Comparison of ENCODE assay signal across 15 mouse cellular contexts in genomic region chr3:53486996-53487576, GRCm38 (mm10). TPM values are rescaled to one million over a fixed set of nuclear protein-coding genes. Genes with fewer than 3 reads are reported as not detected.
A peak's percentile ranks its signal among the peaks of the same experiment; 100 is the strongest.
DNase-seq lines count a peak whose midpoint lies in the region; ATAC-seq and TF ChIP-seq lines count a peak whose summit lies in the region.
"Had no signal": no experiment of that assay in that cellular context is flagged by ENCODE, and none has a peak within 500 bp of the region (broad histone marks: within the 10 kb centered on the region; RNA-seq: fewer than 3 reads in every experiment).

No protein-coding gene starts in this region.

- no peak overlapping the region for H3K4me3 ChIP-seq in heart, embryonic 10.5 days
- H3K4me3 ChIP-seq in limb, embryonic 12.5 days (replicated peaks): no peak overlapping the region
- no peak overlapping the region for H3K4me3 ChIP-seq in limb, embryonic 10.5 days
- no peak overlapping the region for H3K4me3 ChIP-seq in MEL (ENCODE audit: control insufficient read depth in 1 of 2, insufficient read depth in 1 of 2, low read depth in 2 of 2, low read length in 2 of 2)
- no peak overlapping the region for H3K4me3 ChIP-seq in liver, embryonic 15.5 days (replicated peaks)
- H3K4me3 ChIP-seq: midbrain, embryonic 10.5 days had no signal

- H3K27ac ChIP-seq in heart, embryonic 10.5 days: peak overlapping the region; percentile 71
- no peak overlapping the region for H3K27ac ChIP-seq in limb, embryonic 12.5 days
- no peak overlapping the region; the same call in 1 of the 2 replicates for H3K27ac ChIP-seq in limb, embryonic 10.5 days
- H3K27ac ChIP-seq in MEL (ENCODE audit: control insufficient read depth, low read depth, low read length): no peak overlapping the region
- no peak overlapping the region for H3K27ac ChIP-seq in liver, embryonic 15.5 days (replicated peaks)
- H3K27ac ChIP-seq: midbrain, embryonic 10.5 days had no signal

- 42% methylated on average over 9 of the region's 9 CpGs for whole genome bisulfite sequencing in heart, embryonic 10.5 days
- 63% methylated on average over 9 of the region's 9 CpGs for WGBS in limb, embryonic 12.5 days
- 63% methylated on average over 9 of the region's 9 CpGs for WGBS in limb, embryonic 10.5 days
- 32% methylated on average over 9 of the region's 9 CpGs for WGBS in liver, embryonic 15.5 days (ENCODE audit: insufficient replicate concordance)

- H3K9ac ChIP-seq in limb, embryonic 12.5 days (replicated peaks): 0 out of 2 replicates have a peak overlapping the region, but pooled peaks have one; percentile 3
- no peak overlapping the region for H3K9ac ChIP-seq in MEL (ENCODE audit: control insufficient read depth, low read depth, low read length, poor library complexity, severe bottlenecking)
- no peak overlapping the region for H3K9ac ChIP-seq in liver, embryonic 15.5 days

- H3K4me2 ChIP-seq in limb, embryonic 12.5 days: no peak overlapping the region
- H3K4me2 ChIP-seq in liver, embryonic 15.5 days: no peak overlapping the region

- no peak for TF ChIP-seq CTCF in MEL (IDR thresholded peaks at IDR 0.05 in 2 of 3, conservative IDR thresholded peaks at IDR 0.05 in 1 of 3; ENCODE audit: control insufficient read depth in 1 of 3, insufficient read depth in 1 of 3, low read depth in 2 of 3, low read length in 3 of 3, poor library complexity in 1 of 3, severe bottlenecking in 1 of 3)

- H3K36me3 ChIP-seq in heart, embryonic 10.5 days: peaks cover 5% of the 10 kb centered on the region
- H3K36me3 ChIP-seq in limb, embryonic 12.5 days: peaks cover 12% of the 10 kb centered on the region
- peaks cover 12% of the 10 kb centered on the region for H3K36me3 ChIP-seq in limb, embryonic 10.5 days
- no peaks in the 10 kb centered on the region; a peak in 3 of 4 replicates for H3K36me3 ChIP-seq in MEL (ENCODE audit: control insufficient read depth in 1 of 2, insufficient read depth in 2 of 2, low read length in 2 of 2)
- H3K36me3 ChIP-seq in liver, embryonic 15.5 days (replicated peaks): peaks cover 7% of the 10 kb centered on the region; the same call in 1 of the 2 replicates

- no peak for TF ChIP-seq POLR2A in MEL (IDR thresholded peaks at IDR 0.05; ENCODE audit: control insufficient read depth in 1 of 2, insufficient read depth in 1 of 2, low read depth in 1 of 2, low read length in 2 of 2, poor library complexity in 1 of 2)

- DNase-seq in heart, embryonic 10.5 days (ENCODE audit: low spot score): no peak
- no peak for DNase-seq in heart, postnatal 4 days
- DNase-seq in limb, embryonic 10.5 days (ENCODE audit: low spot score): no peak
- peak; percentile 49 for DNase-seq in MEL (ENCODE audit: low read depth, low spot score)
- DNase-seq in cerebellum, postnatal 25 days: no peak
- DNase-seq in cerebellum, postnatal 10 days: no peak
- DNase-seq: cerebellum, adult 11-12 months; kidney, postnatal 10 days; layer of hippocampus, adult 9-11 months had no signal

- H3K27me3 ChIP-seq in heart, embryonic 10.5 days (ENCODE audit: insufficient read depth, poor library complexity, severe bottlenecking): no peaks in the 10 kb centered on the region
- H3K27me3 ChIP-seq in limb, embryonic 12.5 days: no peaks in the 10 kb centered on the region
- H3K27me3 ChIP-seq in limb, embryonic 10.5 days (ENCODE audit: low read depth, poor library complexity, severe bottlenecking): no peaks in the 10 kb centered on the region
- no peaks in the 10 kb centered on the region for H3K27me3 ChIP-seq in MEL (ENCODE audit: control insufficient read depth in 1 of 2, insufficient read depth in 2 of 2, low read length in 2 of 2)
- no peaks in the 10 kb centered on the region for H3K27me3 ChIP-seq in liver, embryonic 15.5 days

- H3K79me2 ChIP-seq in MEL (ENCODE audit: control insufficient read depth, insufficient read depth, low read length, poor library complexity): no peaks in the 10 kb centered on the region

- TF ChIP-seq EP300 in MEL (IDR thresholded peaks at IDR 0.05; ENCODE audit: low read depth in 1 of 2, low read length in 2 of 2): 0 out of 4 replicates have a peak, but pooled peaks of 1 of the 2 experiments have one; percentile 29

- ATAC-seq in limb, embryonic 12.5 days (ENCODE audit: insufficient number of reproducible peaks, insufficient read depth, low FRiP score, low TSS enrichment, low read depth): no peak
- ATAC-seq in liver, embryonic 15.5 days (ENCODE audit: insufficient read depth): peak; percentile 34; the same call in 1 of the 2 replicates

- no peak for TF ChIP-seq RAD21 in MEL (IDR thresholded peaks at IDR 0.05; ENCODE audit: low read depth, low read length)

- H3K4me1 ChIP-seq in heart, embryonic 10.5 days: peaks cover 17% of the 10 kb centered on the region
- peaks cover 9% of the 10 kb centered on the region; the same call in 1 of the 2 replicates for H3K4me1 ChIP-seq in limb, embryonic 12.5 days (replicated peaks)
- peaks cover 16% of the 10 kb centered on the region for H3K4me1 ChIP-seq in limb, embryonic 10.5 days
- H3K4me1 ChIP-seq in MEL (ENCODE audit: control insufficient read depth in 1 of 2, insufficient read depth in 2 of 2, low read length in 2 of 2): peaks cover 0 to 13% of the 10 kb centered on the region in 2 experiments; a peak in 2 of 4 replicates
- no peaks in the 10 kb centered on the region for H3K4me1 ChIP-seq in liver, embryonic 15.5 days (replicated peaks)
- H3K4me1 ChIP-seq: midbrain, embryonic 10.5 days had no signal

- H3K9me3 ChIP-seq in heart, embryonic 10.5 days: no peaks in the 10 kb centered on the region
- H3K9me3 ChIP-seq in limb, embryonic 12.5 days: no peaks in the 10 kb centered on the region
- H3K9me3 ChIP-seq in limb, embryonic 10.5 days (replicated peaks): no peaks in the 10 kb centered on the region
- H3K9me3 ChIP-seq in MEL (replicated peaks; ENCODE audit: insufficient read depth, low read length): no peaks in the 10 kb centered on the region
- no peaks in the 10 kb centered on the region for H3K9me3 ChIP-seq in liver, embryonic 15.5 days (replicated peaks)
- H3K9me3 ChIP-seq: midbrain, embryonic 10.5 days had no signal

TF ChIP-seq in MEL, 35 proteins besides CTCF, POLR2A, EP300 and RAD21:
- no peak for TF ChIP-seq TCF12 (IDR thresholded peaks at IDR 0.05; ENCODE audit: low read depth, low read length)
- no peak for TF ChIP-seq MAFK (IDR thresholded peaks at IDR 0.05; ENCODE audit: borderline replicate concordance, low read depth, low read length)
- no peak for TF ChIP-seq KAT2A (conservative IDR thresholded peaks at IDR 0.05; ENCODE audit: low read depth, low read length)
- TF ChIP-seq HCFC1 (IDR thresholded peaks at IDR 0.05; ENCODE audit: low read depth, low read length): no peak
- peak; percentile 55 for TF ChIP-seq GATA1 (IDR thresholded peaks at IDR 0.05; ENCODE audit: low read depth, low read length)
- TF ChIP-seq TBP (IDR thresholded peaks at IDR 0.05; ENCODE audit: low read depth, low read length): peak; percentile 73; the same call in 1 of the 2 replicates
- TF ChIP-seq RCOR1 (IDR thresholded peaks at IDR 0.05; ENCODE audit: low read depth, low read length): 0 out of 2 replicates have a peak, but pooled peaks have one; percentile 49
- no peak for TF ChIP-seq JUND (IDR thresholded peaks at IDR 0.05; ENCODE audit: low read depth, low read length)
- TF ChIP-seq NRF1 (IDR thresholded peaks at IDR 0.05; ENCODE audit: insufficient read depth, low read depth, low read length, poor library complexity, severe bottlenecking): 0 out of 2 replicates have a peak, but pooled peaks have one; percentile 15
- TF ChIP-seq CHD2 (IDR thresholded peaks at IDR 0.05; ENCODE audit: low read length): no peak
TF ChIP-seq in MEL: peak in this region for 4.

RNA-seq across cellular contexts. Expression of gene Stoml3, which starts 1.4 kb away (rescaled TPM):
- 0.10 TPM in 1 of 2 replicates, not detected in the other for polyA plus RNA-seq in heart, embryonic 10.5 days (2016; fragmentation: Nextera tagmentation; extraction: Ambion mirVana)
- not detected for total RNA-seq in heart, postnatal 4 days (2021)
- polyA plus RNA-seq in limb, embryonic 12.5 days (2016; fragmentation: Nextera tagmentation; extraction: Ambion mirVana): not detected in 2 replicates
- not detected in 2 replicates for polyA plus RNA-seq in limb, embryonic 10.5 days (2016; fragmentation: Nextera tagmentation; extraction: Ambion mirVana)
- total RNA-seq in MEL (2012; rRNA removed): not detected in 2 replicates
- polyA plus RNA-seq in MEL (2012; ENCODE audit: insufficient read depth in 1 of 2, insufficient read length in 2 of 2, low read depth in 1 of 2, low replicate concordance in 2 of 2, missing spikeins in 1 of 2): not detected
- polyA plus RNA-seq in liver, embryonic 15.5 days (2015; fragmentation: Nextera tagmentation; extraction: Ambion mirVana): not detected in 2 replicates
- total RNA-seq: adrenal gland, postnatal 4 days; gastrocnemius, postnatal 4 days; left cerebral cortex, postnatal 14 days had no signal
- polyA plus RNA-seq: midbrain, embryonic 10.5 days had no signal

RNA-seq across cellular contexts. Expression of gene Proser1, which starts 23.6 kb away (rescaled TPM):
- 14.2 and 17.8 TPM in 2 replicates for polyA plus RNA-seq in heart, embryonic 10.5 days (2016; fragmentation: Nextera tagmentation; extraction: Ambion mirVana)
- 10 to 100 TPM; 15.5 to 16.7 TPM for total RNA-seq in heart, postnatal 4 days (2021)
- 25.1 and 26.3 TPM in 2 replicates for polyA plus RNA-seq in limb, embryonic 12.5 days (2016; fragmentation: Nextera tagmentation; extraction: Ambion mirVana)
- polyA plus RNA-seq in limb, embryonic 10.5 days (2016; fragmentation: Nextera tagmentation; extraction: Ambion mirVana): 22.1 and 24.3 TPM in 2 replicates
- total RNA-seq in MEL (2012; rRNA removed): 3.5 and 4.0 TPM in 2 replicates
- polyA plus RNA-seq in MEL (2012; ENCODE audit: insufficient read depth in 1 of 2, insufficient read length in 2 of 2, low read depth in 1 of 2, low replicate concordance in 2 of 2, missing spikeins in 1 of 2): 100 to 1,000 TPM in 1 of 2 experiments, 10 to 100 TPM in 1; 24.6 to 107 TPM
- polyA plus RNA-seq in liver, embryonic 15.5 days (2015; fragmentation: Nextera tagmentation; extraction: Ambion mirVana): 3.4 and 3.5 TPM in 2 replicates

RNA-seq across cellular contexts. Expression of gene Nhlrc3, which starts 24.0 kb away (rescaled TPM):
- polyA plus RNA-seq in heart, embryonic 10.5 days (2016; fragmentation: Nextera tagmentation; extraction: Ambion mirVana): 8.4 and 9.4 TPM in 2 replicates
- total RNA-seq in heart, postnatal 4 days (2021): 1 to 10 TPM; 9.7 TPM
- 11.4 and 14.5 TPM in 2 replicates for polyA plus RNA-seq in limb, embryonic 12.5 days (2016; fragmentation: Nextera tagmentation; extraction: Ambion mirVana)
- 7.6 and 10.3 TPM in 2 replicates for polyA plus RNA-seq in limb, embryonic 10.5 days (2016; fragmentation: Nextera tagmentation; extraction: Ambion mirVana)
- 4.8 and 6.7 TPM in 2 replicates for total RNA-seq in MEL (2012; rRNA removed)
- polyA plus RNA-seq in MEL (2012; ENCODE audit: insufficient read depth in 1 of 2, insufficient read length in 2 of 2, low read depth in 1 of 2, low replicate concordance in 2 of 2, missing spikeins in 1 of 2): 1 to 10 TPM in 1 of 2 experiments, not detected in 1; 9.1 TPM
- 4.1 and 5.1 TPM in 2 replicates for polyA plus RNA-seq in liver, embryonic 15.5 days (2015; fragmentation: Nextera tagmentation; extraction: Ambion mirVana)
